Mouse (Mus musculus) neural tube, embryonic 10.5 days (tissue): ENCODE data around the gene Scyl2.
"Not testable (repeated sequence)": the region's sequence is repeated elsewhere in the genome, so short reads cannot be mapped to it uniquely, and the experiment has no call there.

ENCODE experiments used
- DNase-seq: peaks from one replicate; pipeline ENCODE4 v3.0.0-alpha.2; 2017; ENCODE audit warnings: low spot score; ENCODE audit errors: extremely low spot score

Gene Scyl2

DNA sequence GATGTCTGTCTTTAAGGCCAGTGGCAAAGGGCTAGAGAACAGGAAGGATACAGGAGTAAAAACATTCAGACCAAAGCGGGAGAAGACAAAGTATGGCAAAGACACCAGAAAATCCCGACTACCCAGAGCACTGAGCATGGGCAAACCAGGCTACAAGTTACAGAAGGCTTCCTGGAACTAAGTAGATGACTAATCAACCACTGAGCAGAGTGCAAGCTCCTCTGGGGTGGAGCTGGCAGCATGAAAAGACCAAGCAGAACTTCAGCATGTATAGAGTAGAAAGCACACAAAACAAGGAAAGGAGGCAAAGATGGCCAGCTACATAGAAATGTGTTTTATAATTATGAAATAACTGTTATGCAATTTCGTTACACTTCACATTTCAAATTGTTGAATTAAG lies 5.6 kb downstream of the Scyl2 start:
- DNase-seq: no peak

DNA sequence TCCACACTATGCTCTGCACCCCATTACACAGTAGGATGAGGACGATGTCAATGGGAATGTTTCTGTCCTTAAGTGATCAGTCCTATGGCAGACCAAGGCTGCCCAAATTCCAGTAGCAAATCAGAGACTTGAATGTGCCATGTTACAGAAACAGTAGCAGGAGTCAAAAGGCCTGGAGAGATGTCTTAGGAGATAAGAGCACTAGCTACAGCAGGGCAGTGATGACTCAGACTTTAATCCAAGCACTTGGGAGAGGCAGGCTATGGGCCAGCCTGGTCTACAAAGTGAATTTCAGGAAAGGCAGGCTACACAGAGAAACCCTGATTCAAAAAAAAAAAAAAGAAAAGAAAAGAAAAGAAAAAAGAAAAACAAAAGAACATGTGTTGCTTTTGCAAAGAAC lies 6.6 kb downstream of the Scyl2 start:
- no peak for DNase-seq

- no peak for DNase-seq
Measured at GRCm38 (mm10) chr10:89678054-89678453, 8.0 kb downstream of the Scyl2 start.

DNA sequence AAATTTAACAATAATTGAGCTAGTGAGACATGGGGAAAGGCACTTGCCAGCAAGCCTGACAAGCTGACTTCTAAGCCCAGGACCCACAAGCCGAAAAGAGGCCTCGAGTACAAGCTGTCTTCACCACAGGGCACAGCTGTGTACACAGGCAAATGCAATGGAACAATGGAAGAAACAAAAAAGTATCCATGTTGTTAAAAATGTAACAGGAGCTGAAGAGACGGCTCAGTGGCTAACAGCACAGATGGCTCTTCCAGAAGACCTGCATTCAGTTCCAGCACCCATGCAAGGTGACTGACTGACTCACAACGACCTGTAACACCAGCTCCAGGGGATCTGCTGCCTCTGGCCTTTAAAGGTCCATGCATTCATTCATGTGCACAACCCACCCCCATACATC lies 9.5 kb downstream of the Scyl2 start:
- no peak for DNase-seq

DNA sequence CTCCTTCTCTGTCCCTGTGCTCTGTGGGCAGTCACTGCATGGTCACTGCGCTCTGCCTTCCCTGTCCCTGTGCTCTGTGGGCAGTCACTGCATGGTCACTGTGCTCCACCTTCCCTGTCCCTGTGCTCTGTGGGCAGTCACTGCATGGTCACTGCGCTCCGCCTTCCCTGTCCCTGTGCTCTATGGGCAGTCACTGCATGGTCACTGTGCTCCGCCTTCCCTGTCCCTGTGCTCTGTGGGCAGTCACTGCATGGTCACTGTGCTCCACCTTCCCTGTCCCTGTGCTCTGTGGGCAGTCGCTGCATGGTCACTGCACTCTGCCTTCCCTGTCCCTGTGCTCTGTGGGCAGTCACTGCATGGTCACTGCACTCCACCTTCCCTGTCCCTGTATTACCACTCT lies 15.7 kb downstream of the Scyl2 start:
- DNase-seq: not testable (repeated sequence)

GRCm38 (mm10) chr10:89667571-89667970 lies 18.5 kb downstream of the Scyl2 start:
- no peak for DNase-seq

GRCm38 (mm10) chr10:89665679-89666078 lies 20.4 kb downstream of the Scyl2 start:
- no peak for DNase-seq

DNA sequence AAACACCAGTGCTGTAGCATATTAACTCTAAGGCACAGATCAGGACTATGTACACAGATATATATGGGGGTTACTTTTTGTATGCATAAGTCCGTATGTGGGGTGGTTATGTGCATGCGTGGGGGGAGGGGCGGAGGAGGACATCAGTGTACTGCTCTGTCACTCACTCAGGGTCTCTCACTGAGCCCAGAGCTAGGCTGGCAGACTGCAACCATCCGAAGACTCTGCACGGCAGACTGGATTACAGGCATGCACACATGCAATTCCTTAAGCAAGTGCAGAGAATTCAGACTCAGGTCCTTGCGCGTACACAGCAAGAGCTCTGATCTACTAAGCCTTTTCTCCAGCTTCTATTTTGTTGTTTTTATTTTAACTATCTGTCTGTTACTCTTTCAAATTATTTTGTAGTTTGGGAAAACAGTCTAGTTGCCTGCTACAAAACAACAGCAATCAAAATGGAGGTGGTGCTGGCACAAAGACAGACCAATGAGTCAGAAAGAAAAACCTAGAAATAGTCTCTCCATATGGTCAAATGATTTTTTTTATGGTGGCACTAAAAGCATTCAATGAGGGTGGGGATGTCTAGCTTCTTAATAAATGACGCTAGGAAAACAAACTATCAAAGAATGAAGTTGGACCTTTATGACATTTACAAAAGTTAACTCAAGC lies 21.0 kb downstream of the Scyl2 start:
- DNase-seq: no peak

DNA sequence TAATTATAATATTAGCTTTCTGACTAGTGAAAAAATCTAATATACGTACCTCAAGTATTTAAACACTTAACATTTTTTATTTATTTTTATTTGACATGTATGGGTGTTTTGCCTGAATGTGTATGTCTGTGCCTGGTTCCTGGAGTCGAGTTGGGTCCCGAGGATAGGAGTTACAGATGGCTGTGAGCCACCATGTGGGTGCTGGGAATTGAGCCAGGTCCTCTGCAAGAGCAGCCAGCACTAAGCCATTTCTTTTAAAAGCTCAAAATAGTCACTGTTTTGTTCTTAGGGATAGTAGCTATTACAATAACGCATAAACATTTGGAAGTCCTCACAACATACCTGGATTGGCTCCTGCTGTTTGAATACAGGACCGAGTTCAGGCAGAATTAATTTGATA lies 29.7 kb downstream of the Scyl2 start:
- DNase-seq: no peak

DNA sequence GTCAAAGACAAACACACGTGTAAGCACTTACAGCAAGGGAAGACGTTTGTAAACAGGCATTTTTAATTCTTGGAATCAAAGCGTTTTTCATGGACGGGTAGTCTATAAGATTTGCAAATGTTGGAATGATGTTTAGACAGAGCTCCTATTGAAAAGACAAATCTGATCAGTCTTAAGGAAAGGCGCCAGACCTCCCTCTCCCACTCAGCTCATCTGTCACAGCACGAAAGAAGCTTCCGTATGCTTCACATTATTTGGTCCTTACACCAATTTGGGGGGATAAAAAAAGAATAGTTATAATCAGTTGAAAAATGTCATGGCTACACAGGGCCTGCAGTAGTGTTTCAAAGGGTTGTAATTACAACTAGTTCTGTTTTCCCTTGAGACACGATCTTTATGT lies 33.2 kb downstream of the Scyl2 start:
- DNase-seq: no peak

GRCm38 (mm10) chr10:89651691-89652090 lies 34.4 kb downstream of the Scyl2 start:
- DNase-seq: no peak

DNA sequence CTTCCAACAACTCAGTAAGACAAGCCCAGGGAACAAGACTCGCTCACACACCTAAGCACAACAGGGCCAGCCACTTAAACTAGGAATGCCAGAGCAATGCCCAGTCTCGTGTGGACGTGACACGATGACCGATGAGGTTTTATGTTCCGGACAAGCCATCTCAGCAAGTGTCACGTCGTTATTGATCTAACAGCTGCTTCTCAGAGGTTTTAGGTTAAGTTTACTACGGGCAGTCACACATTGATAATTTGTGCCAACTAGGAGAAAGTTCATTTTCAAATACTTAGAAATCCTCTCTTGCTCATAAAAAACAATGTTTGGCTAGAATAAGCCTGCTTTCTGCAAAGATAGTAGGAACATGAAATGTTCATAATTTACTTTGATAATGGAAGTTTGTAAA lies 39.2 kb downstream of the Scyl2 start:
- DNase-seq: no peak

DNA sequence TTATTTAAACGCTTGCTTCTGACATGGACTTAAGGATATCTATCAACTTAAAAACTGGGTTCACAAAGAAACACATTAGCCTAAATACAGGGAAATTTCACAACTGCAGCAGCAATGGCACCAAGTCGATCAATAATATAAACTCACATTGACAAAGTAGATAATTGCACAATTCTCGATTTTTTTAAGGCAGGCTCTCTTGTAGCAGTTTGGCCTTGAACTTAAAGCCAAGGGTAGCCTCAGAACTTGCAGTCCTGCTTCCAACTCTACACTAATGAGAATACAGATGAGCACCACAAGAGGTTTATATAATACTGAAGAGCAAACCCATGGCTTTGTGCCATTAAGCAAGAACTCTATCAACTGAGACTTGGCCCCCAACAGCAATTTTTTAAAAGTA lies 49.1 kb downstream of the Scyl2 start:
- DNase-seq: no peak

GRCm38 (mm10) chr10:89635018-89635417 lies 51.1 kb downstream of the Scyl2 start:
- DNase-seq: no peak

DNA sequence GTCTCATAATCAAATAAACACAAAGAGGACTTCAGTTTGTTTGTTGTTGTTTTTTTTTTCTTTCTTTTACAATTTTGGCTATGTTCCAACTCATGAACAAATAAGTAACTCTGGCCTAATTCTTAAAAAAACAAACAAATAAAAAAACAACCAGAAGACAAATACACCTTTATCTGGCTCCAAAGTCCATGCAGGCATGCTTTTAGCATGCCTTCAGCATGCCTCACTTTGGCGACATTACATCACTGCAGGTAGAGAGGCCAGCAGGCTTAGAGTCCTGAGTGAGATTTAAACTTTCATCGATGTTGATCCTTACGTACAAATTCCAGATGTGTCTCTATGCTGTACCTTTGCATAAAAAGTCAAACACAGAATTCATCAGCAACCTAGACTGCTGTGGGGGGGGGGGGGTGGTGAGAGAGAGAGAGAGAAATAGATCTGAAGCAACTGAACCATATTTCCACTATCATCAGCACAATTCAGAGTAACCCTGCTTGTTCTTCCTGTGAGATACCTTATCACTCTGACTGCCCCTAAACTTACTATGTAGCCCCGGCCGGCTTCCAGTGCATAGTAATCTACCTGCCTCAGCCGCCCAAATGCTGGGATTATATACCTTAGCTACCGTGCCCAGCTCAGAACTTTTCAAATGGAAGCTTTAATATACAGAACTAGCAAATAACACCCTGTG lies 52.2 kb downstream of the Scyl2 start:
- no peak for DNase-seq

DNA sequence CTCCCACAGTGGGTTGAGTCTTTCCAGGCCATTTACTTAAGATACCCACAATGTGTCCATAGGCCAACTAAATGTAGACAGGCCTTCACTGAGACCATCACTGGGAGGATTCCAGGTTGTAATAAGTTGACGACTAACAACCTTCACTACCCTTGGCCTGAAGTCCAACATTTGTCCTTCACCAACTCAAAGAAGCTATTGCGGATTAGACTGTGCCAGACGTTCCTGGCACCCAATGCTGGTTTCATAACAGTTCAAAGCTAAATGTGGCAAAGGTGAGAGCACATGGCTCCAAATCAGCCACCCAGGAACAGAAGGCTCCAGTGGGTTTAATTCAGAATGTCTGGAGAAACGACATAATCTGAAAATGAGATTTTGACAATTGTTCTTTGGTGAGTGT lies 53.0 kb downstream of the Scyl2 start:
- no peak for DNase-seq

- no peak for DNase-seq
Measured at GRCm38 (mm10) chr10:89631831-89632230, 54.3 kb downstream of the Scyl2 start.

GRCm38 (mm10) chr10:89630564-89630963 lies 55.5 kb downstream of the Scyl2 start:
- no peak for DNase-seq

- DNase-seq: peak; percentile 32
Measured at GRCm38 (mm10) chr10:89630052-89630451, 56.0 kb downstream of the Scyl2 start.

GRCm38 (mm10) chr10:89626714-89627113 lies 59.4 kb downstream of the Scyl2 start:
- DNase-seq: no peak

DNA sequence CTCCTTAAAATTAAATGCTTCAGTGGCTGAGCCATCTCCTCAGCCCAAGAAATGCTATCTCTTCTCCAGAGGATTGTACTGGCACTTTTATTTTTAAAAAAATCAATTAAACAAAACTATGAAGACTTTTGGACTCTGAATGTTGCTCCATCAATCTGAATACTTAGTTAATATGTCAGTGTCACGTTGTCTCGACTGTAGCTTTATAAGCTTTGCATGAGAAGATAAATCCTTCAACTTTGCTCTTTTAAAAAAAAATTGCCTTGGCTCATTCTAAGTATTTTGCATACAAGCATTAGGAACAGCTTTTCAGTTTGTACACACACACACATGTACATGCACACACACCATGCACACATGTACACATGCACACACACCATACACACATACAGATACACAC lies 61.9 kb downstream of the Scyl2 start:
- no peak for DNase-seq

DNA sequence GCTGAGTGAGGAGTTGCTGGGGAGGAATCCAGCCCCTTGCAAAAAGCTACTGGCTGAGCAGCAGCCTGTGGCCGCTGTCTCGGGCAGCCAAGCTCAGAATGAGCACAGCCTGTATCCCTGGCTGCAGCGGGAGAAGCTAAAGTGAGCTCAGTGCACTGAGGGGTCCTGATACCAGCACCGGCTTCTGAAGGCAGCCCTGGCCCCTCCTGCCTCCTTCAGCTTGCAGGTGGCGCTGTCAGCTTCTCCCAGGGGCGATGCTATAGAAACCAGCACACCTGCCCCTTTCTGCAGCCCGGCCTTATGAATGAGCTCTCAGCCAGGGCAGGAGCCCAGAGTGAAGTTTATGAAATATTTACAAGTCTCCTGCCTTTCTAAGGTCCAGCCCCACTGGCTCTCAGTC lies 65.0 kb downstream of the Scyl2 start, which contains the start of gene Slc17a8:
Gene Slc17a8, minus strand, starts transcription at position 125 of the 400 bp plus-strand sequence.
- DNase-seq: no peak

- no peak for DNase-seq
Measured at GRCm38 (mm10) chr10:89599311-89599710, 86.8 kb downstream of the Scyl2 start.
